Mouse (Mus musculus): ENCODE measurements around the gene Hoxc5. TPM values are rescaled to one million over a fixed set of nuclear protein-coding genes. Genes with fewer than 3 reads are reported as not detected.

Gene Hoxc5
- polyA plus RNA-seq, 2 experiments: 0.06 TPM; not detected in 1

DNA sequence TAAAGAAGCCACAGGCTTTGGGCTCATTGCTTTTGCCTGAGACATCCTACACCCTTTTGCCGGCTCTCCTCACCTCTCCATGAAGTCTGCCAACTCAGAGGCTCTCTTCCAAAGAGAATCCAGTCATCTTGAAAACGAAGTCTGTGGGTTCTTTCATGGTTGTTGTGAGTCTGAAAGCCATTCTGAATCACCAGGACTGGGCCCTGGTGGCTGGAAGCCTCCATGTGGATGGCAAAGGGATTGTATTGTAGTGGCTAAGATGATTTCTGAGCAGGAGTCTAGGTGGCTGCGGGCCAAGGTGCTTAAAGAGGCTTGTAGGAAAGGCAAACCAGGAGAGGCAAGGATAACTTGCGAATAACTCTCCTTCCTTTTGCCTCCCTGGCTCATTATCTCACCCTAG is 34.9 kb downstream of the Hoxc5 start:
- Histone ChIP-seq H3K27ac (no peak overlapping the region), H3K27me3 (ENCODE audit: control insufficient read depth, insufficient read depth, low read length) (peaks cover 99% of the 10 kb centered on the region), H3K9ac (replicated peaks) (no peak overlapping the region), H3K4me1 (replicated peaks; ENCODE audit: control insufficient read depth in 2 of 2, insufficient read depth in 2 of 2, low read length in 1 of 2) (no peaks in the 10 kb centered on the region), H3K4me3 (ENCODE audit: insufficient read depth in 1 of 2, low read depth in 2 of 2, low read length in 2 of 2) (no peak overlapping the region), H3K9me3 (ENCODE audit: control insufficient read depth, low read length) (no peaks in the 10 kb centered on the region), H3K36me3 (replicated peaks; ENCODE audit: control insufficient read depth, insufficient read depth, low read depth) (no peaks in the 10 kb centered on the region), H3K4me2 (ENCODE audit: low read depth) (no peak overlapping the region)
- DNase-seq (ENCODE audit: low read depth in 3 of 3, low spot score in 3 of 3) (no peak), ATAC-seq (ENCODE audit: insufficient read depth) (no peak)
- 20% methylated on average over 4 of the region's 4 CpGs for WGBS (ENCODE audit: insufficient replicate concordance)
- TF ChIP-seq EP300 (IDR thresholded peaks at IDR 0.05; ENCODE audit: low read depth) (no peak), CTCF (IDR thresholded peaks at IDR 0.05; ENCODE audit: low read depth) (no peak)

DNA sequence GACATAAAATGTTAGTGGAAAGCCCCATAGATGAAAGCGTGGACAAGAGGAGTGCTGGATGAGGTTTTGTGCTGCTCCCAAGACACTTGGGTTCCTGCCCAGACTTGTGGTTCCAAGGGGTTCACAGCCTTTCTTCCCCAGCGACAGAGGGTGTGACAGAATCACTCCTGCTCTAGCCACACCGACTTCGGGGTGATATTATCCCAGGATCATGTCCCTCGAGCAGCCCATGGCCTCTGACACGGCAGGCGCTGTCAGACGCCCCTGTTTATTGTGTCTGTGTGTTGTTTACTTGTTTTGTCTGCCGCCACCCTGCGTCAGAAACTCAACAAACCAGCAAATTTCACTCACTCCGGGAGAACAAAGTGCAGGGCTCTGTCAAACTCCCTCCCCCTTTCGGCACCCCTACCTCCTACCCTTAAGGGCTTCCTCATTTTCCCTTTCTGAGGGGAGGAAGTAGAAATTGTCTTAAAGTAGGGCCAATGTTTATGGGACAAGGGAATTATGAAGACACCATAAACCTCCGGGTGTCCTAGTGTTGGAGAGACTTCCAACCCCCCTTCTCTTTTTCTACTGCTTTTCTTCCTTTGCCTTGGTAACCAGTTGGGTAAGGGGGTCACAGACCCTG is 35.7 kb downstream of the Hoxc5 start:
- Histone ChIP-seq H3K4me3 (ENCODE audit: insufficient read depth in 1 of 2, low read depth in 2 of 2, low read length in 2 of 2) (no peak overlapping the region), H3K4me1 (replicated peaks; ENCODE audit: control insufficient read depth in 2 of 2, insufficient read depth in 2 of 2, low read length in 1 of 2) (no peaks in the 10 kb centered on the region), H3K27me3 (ENCODE audit: control insufficient read depth, insufficient read depth, low read length) (peaks cover 99% of the 10 kb centered on the region), H3K9ac (replicated peaks) (no peak overlapping the region), H3K4me2 (ENCODE audit: low read depth) (no peak overlapping the region), H3K27ac (no peak overlapping the region), H3K9me3 (ENCODE audit: control insufficient read depth, low read length) (no peaks in the 10 kb centered on the region), H3K36me3 (replicated peaks; ENCODE audit: control insufficient read depth, insufficient read depth, low read depth) (no peaks in the 10 kb centered on the region)
- no peak for TF ChIP-seq CTCF (IDR thresholded peaks at IDR 0.05; ENCODE audit: low read depth)
- TF ChIP-seq EP300 (IDR thresholded peaks at IDR 0.05; ENCODE audit: low read depth): no peak
- 9% methylated on average over 13 of the region's 13 CpGs for WGBS (ENCODE audit: insufficient replicate concordance)
- DNase-seq (ENCODE audit: low read depth in 3 of 3, low spot score in 3 of 3) (no peak), ATAC-seq (ENCODE audit: insufficient read depth) (no peak)

DNA sequence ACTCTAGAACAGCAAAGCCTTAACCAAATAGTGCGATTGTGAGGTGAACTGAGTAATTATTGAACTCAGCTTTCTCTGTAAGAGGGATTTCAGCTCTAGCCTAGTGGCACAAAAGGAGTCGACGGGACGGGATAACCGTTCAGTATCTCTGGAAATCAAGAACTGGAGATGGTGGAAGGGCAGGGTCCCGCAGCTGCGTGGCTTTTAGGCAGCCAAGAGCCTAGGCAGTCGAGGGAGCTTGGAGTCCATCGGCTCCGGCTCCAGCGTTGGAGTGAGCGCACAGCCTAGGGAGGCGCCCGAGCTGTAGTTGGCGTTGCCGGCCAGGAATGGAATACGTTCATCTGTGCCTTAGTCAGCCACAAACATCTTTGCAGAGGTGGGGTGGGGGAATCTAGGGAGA is 38.1 kb downstream of the Hoxc5 start:
- Histone ChIP-seq H3K4me3 (ENCODE audit: insufficient read depth in 1 of 2, low read depth in 2 of 2, low read length in 2 of 2) (no peak overlapping the region), H3K9ac (replicated peaks) (no peak overlapping the region), H3K36me3 (replicated peaks; ENCODE audit: control insufficient read depth, insufficient read depth, low read depth) (no peaks in the 10 kb centered on the region), H3K27ac (no peak overlapping the region), H3K9me3 (ENCODE audit: control insufficient read depth, low read length) (no peaks in the 10 kb centered on the region), H3K4me2 (ENCODE audit: low read depth) (no peak overlapping the region), H3K27me3 (ENCODE audit: control insufficient read depth, insufficient read depth, low read length) (peaks cover 99% of the 10 kb centered on the region), H3K4me1 (replicated peaks; ENCODE audit: control insufficient read depth in 2 of 2, insufficient read depth in 2 of 2, low read length in 1 of 2) (no peaks in the 10 kb centered on the region)
- no peak for TF ChIP-seq CTCF (IDR thresholded peaks at IDR 0.05; ENCODE audit: low read depth)
- no peak for TF ChIP-seq EP300 (IDR thresholded peaks at IDR 0.05; ENCODE audit: low read depth)
- WGBS (ENCODE audit: insufficient replicate concordance): 2% methylated on average over 17 of the region's 17 CpGs
- no peak for ATAC-seq (ENCODE audit: insufficient read depth)
- DNase-seq (ENCODE audit: low read depth in 3 of 3, low spot score in 3 of 3): no peak

GRCm38 (mm10) chr15:103005797-103006196 is 38.6 kb downstream of the Hoxc5 start:
- ATAC-seq (ENCODE audit: insufficient read depth): no peak
- H3K4me1 ChIP-seq (replicated peaks; ENCODE audit: control insufficient read depth in 2 of 2, insufficient read depth in 2 of 2, low read length in 1 of 2): no peaks in the 10 kb centered on the region
- no peak for TF ChIP-seq EP300 (IDR thresholded peaks at IDR 0.05; ENCODE audit: low read depth)
- no peak for TF ChIP-seq CTCF (IDR thresholded peaks at IDR 0.05; ENCODE audit: low read depth)
- WGBS (ENCODE audit: insufficient replicate concordance): 10% methylated on average over 5 of the region's 5 CpGs
- H3K36me3 ChIP-seq (replicated peaks; ENCODE audit: control insufficient read depth, insufficient read depth, low read depth): no peaks in the 10 kb centered on the region
- no peak overlapping the region for H3K27ac ChIP-seq
- no peaks in the 10 kb centered on the region for H3K9me3 ChIP-seq (ENCODE audit: control insufficient read depth, low read length)
- H3K27me3 ChIP-seq (ENCODE audit: control insufficient read depth, insufficient read depth, low read length): peaks cover 99% of the 10 kb centered on the region
- no peak overlapping the region for H3K4me2 ChIP-seq (ENCODE audit: low read depth)
- DNase-seq (ENCODE audit: low read depth in 3 of 3, low spot score in 3 of 3): no peak
- H3K9ac ChIP-seq (replicated peaks): no peak overlapping the region
- no peak overlapping the region for H3K4me3 ChIP-seq (ENCODE audit: insufficient read depth in 1 of 2, low read depth in 2 of 2, low read length in 2 of 2)

- H3K4me2 ChIP-seq (ENCODE audit: low read depth): no peak overlapping the region
- no peak overlapping the region for H3K9ac ChIP-seq (replicated peaks)
- 25% methylated on average over 1 of the region's 1 CpGs for WGBS (ENCODE audit: insufficient replicate concordance)
- no peaks in the 10 kb centered on the region for H3K4me1 ChIP-seq (replicated peaks; ENCODE audit: control insufficient read depth in 2 of 2, insufficient read depth in 2 of 2, low read length in 1 of 2)
- TF ChIP-seq CTCF (IDR thresholded peaks at IDR 0.05; ENCODE audit: low read depth): no peak
- no peak for TF ChIP-seq EP300 (IDR thresholded peaks at IDR 0.05; ENCODE audit: low read depth)
- no peak overlapping the region for H3K27ac ChIP-seq
- no peaks in the 10 kb centered on the region for H3K9me3 ChIP-seq (ENCODE audit: control insufficient read depth, low read length)
- no peak overlapping the region for H3K4me3 ChIP-seq (ENCODE audit: insufficient read depth in 1 of 2, low read depth in 2 of 2, low read length in 2 of 2)
- peaks cover 99% of the 10 kb centered on the region for H3K27me3 ChIP-seq (ENCODE audit: control insufficient read depth, insufficient read depth, low read length)
- no peak for DNase-seq (ENCODE audit: low read depth in 3 of 3, low spot score in 3 of 3)
- H3K36me3 ChIP-seq (replicated peaks; ENCODE audit: control insufficient read depth, insufficient read depth, low read depth): no peaks in the 10 kb centered on the region
- no peak for ATAC-seq (ENCODE audit: insufficient read depth)
Observed at GRCm38 (mm10) chr15:103006326-103006725, 39.1 kb downstream of the Hoxc5 start.
